Mouse (Mus musculus): ENCODE results near the gene Krt7.

GRCm38 (mm10) chr15:101374879-101375278 is 36.0 kb upstream of the Krt7 start:
- no peak for TF ChIP-seq CTCF (conservative IDR thresholded peaks at IDR 0.05; ENCODE audit: low read length)
- no peak for TF ChIP-seq POU5F1 (IDR thresholded peaks at IDR 0.05; ENCODE audit: borderline replicate concordance, low read length)
- TF ChIP-seq NANOG (IDR thresholded peaks at IDR 0.05; ENCODE audit: borderline replicate concordance, low read length): no peak
